Mouse (Mus musculus) layer of hippocampus, postnatal 10 days (tissue): ENCODE measurements around the gene Ubr7. TPM values are rescaled to one million over a fixed set of nuclear protein-coding genes. Genes with fewer than 3 reads are reported as not detected.
A peak's percentile ranks its signal among the peaks of the same experiment; 100 is the strongest.

Experiments used
- DNase-seq, 2 experiments: peaks; one replicate each; pipeline ENCODE4 v3.0.0; 2021; ENCODE audit warnings: low spot score in 2 of 2
- long read RNA-seq: library from polyadenylated mRNA; stranded (forward); transcript quantifications from one replicate; pipeline ENCODE4 v2.0.0, GENCODE M21; 2023
- total RNA-seq, 2 experiments: library from RNA; stranded (reverse); gene quantifications; 2 replicates each; pipeline ENCODE4 v1.2.3; 2021

Ubr7 gene
- total RNA-seq: 10 to 100 TPM; 32.4 to 33.1 TPM
- long read RNA-seq, transcript Ubr7-201 (11 exons, 3,261 nt): major isoform, 19 of 70 reads
- long read RNA-seq, partial matches to known transcripts: 49 of 70 reads
- long read RNA-seq, other reads (novel, unspliced or antisense): 2 of 70 reads

DNA sequence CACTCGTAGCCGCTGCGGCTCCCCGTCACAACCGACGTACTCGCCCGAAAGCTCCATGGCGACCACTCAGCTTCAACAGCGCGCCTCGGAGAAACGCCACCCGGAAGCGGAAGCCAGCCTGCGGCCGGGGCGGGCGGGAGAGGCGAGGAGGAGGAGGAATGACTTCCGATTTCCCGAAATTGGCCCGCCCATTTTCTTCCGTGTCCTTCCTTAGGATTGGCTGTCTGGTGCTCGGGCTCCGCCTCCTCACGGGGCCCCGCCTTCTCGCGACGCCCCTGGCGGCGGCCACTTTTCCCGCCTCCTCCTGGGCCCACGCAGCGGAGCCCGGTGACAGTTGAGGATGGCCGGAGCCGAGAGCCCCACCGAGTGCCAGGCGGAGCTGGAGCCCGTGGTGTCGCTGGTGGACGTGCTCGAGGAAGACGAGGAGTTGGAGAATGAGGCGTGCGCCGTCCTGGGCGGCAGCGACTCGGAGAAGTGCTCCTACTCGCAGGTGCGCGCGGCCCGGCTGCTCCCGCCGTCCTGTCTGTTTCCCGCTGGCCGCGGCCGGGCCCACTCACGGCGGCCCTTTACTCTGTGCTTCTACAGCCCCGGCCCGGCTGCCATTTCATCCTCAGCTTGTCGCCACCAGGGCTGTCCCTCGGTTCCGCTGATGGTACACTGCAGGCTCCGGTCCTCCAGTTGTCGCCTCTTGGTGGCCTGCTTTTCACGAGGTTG lies at the start of gene Ubr7, which contains the start of the genes Gm28051 and Gon7:
Ubr7 (plus strand) TSS at position 279 of the 714 bp plus-strand sequence.
Gm28051 (minus strand) TSS at position 77 of the 714 bp plus-strand sequence.
Gon7 (minus strand) TSS at position 115 of the 714 bp plus-strand sequence.
- peak; percentile 94 to 97 for DNase-seq

DNA sequence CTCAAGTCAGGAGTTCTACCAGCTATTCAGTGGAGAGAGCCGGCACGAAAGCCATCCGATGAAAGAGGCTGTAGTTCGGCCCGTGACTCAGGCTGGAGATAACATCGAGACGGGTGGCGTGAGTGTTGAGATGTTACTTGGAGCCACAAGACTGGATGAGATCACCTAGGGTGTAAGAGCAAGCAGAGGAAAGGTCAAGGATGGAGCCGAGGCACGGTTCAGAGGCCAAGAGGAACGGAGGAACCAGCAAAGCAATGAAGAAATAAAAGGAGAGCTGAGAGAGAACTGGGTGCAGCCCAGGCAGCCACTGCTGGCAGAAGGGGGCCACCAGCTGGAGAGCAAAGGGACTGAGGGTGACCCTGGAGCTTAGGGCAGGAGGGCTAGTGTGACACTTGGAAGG lies 49.5 kb upstream of the Ubr7 start:
- no peak for DNase-seq

DNA sequence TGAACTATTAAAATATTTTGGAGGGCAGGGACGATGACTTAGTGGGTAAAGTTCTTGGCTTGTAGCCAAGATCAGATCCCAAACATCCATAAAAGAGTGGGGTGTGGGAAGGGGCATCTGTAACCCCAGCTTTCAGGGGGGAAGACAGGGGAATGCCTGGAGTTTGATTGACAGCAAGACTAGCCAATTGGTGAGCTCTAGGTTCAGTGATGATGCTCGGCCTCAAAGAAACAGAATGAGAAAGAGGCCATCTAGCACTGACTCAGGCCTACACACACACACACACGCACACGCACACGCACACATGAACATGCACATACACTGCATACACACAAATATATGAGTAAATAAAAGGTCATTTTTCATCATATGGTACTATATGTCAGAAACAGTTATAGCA lies 47.9 kb upstream of the Ubr7 start:
- DNase-seq: no peak

DNA sequence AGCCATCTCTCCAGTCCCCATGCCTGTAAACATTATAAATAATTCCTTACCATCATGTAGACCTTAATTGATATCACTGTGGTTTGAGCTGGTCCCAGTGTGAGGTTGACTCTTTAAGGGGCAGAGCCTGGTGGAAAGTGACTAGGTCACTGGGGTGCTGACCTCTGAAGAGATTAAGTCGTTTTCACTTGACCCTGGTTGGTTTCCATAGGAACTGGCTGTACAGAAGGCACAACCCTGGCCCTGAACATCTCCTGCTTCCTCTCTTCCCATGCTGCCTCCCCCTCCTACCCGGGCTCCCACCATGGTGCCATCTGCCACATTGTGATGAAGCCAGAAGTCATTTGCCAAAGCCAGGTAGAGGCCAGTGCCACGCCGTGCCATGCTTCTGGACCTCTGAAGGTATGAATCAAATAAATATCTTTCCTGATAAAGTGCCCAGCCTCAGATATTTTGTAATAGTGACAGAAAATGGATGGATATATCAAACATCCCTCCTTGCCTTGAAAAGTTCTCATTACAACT lies 46.9 kb upstream of the Ubr7 start:
- no peak for DNase-seq

DNA sequence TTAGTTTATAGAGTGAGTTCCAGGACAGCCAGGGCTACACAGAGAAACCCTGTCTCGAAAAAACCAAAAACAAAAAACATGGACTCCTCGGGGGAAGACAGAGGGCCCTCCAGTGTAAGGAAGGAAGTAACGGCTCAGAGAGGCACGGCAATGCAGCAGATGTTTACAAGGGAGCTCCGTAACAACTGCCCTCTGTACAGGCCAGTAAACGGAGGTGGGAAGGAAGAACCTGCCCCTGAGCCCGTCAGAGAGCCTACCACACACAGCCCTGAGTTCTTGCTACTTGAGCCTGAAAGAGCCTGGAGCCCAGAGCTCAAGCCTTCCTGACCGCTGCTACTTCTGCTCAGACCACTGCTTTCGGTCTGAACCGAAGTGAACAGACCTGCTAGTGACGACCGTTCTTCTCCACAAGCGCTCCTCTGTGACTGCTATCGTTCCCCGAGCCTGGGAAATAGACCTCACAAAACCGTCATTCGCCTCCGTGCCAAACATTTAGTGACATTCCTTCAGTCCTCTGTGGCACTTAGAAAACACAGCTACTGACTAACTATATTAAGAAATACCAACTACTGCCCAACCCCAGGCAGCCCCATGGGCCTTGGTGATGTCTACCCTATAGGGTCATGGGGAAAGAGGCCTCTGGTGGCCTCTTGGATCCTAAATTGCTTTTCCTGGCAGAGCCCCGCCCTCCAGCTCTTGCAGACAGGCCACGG lies 44.5 kb upstream of the Ubr7 start:
- no peak for DNase-seq

DNA sequence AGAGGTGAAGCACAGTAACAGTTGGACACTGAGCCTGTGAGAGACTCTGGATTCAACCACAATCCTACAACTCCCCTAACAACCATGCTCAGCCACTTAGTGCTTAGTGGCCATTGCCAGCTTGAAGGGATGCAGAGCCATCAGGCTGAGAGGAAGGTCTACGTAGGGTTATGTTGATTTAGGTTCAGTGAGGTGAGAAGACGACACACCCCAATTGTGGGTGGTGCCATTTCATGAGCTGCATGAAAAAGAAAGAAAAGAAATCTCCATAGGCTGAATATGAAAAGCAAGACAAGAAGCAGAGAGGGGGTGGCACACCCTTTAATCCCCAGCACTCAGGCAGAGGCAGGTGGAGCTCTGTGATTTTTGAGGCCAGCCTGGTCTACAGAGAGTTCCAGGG lies 43.7 kb upstream of the Ubr7 start:
- no peak for DNase-seq

DNA sequence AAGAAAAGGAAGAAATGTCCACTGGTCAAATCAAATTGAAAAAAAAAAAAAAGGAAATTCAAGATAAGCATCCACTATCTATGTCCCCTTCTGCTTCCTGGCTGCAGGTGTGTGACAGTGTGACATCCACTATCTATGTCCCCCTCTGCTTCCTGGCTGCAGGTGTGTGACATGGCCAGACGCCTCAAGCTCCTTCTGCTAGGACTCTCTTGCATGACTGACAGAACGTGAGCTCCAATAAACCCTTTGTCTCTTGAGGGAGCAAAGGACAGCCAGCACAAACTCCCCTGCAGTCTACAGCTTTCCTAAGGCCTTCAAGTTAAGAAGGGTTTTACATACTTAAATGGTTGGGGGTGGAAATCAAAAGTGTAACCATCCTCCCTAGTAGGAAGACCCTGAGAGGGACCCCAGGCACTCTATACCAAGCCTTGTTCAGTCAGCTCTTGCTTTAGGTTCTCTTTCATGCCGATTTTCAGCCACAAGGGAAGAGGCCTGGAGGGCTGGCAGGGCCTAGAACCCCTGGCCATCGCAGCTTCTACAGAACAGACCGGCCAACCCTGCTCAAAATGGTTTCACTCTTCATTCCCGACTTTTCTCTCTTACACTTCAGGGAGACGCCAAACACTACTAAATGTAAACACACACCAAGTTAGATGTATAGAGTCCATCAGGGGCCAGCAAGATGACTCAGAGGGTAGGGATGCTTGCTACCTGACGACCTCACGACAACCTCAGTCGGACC lies 42.9 kb upstream of the Ubr7 start:
- no peak for DNase-seq

DNA sequence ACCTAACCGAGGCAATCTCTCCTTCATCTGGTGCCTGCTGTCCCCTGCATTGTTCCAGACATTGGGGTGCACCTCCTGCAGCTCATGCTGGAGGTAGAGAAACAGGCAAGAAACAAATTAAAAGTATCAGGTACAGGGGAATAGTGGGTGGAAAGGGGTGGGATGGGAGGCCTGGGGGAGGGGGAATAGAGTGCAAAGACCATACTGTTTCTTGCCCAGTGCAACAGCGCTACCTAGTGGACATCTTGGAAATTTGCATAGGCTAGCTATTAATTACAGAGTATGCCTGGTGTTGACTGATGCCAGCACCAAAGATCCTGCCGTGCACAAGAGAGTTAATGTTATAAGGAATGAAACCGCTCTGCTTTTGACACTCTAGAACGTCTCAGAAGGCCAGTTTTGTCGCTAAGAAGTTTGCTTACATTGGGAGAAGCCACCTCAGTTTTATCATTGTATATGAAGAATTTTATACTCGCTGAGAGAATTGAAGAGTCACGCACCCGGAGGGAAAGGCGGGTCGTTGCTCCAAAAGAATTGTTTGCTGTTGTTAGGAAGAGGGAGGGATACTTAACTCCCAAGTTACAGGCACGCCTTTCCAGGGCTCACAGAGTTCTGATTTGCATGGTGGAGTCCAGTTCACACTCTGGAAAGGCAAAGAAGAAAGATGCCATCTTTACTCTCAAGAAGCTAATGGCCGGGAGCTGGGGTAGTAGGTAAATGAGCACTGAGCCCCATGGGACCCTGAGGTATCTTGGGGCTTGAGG lies 38.0 kb upstream of the Ubr7 start:
- DNase-seq: peak; percentile 66 to 69

DNA sequence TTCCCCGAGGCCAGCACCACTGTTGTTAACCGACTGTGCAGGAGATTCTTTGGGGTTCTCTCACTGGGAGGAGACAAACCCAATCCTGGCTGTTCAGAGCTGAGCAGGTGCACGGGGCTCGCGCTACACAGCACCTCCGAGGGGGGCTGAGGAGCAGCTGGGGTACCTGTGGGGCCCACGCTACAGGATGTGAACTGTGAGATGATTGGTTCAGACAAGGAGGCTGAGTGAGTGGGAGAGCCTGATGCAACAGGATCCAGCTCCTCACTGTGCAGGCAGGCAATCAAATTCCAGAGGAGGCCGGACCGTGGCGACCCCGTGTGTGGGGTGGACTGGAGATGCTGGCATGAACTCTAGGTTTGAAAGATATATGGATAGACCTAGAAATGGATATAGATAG lies 35.3 kb upstream of the Ubr7 start:
- no peak for DNase-seq

DNA sequence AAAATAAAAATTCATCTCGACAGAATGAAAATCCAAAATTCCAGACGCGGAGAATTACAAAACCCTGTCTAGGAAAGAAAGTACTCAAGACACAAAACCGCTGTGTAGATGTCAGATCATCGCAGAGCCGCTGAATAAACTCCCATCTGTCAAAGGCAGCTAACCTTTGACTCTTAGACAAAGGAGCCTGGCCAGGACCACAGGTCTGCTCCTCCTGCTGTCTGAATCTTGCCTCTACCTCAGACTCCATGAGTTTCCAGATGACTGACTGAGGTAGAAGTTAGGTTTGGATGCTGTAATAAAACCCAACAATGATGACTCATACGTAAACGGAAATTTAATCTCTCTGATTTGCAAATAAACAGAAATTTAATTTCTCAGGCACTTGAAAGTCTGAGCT lies 34.8 kb upstream of the Ubr7 start:
- no peak for DNase-seq

DNA sequence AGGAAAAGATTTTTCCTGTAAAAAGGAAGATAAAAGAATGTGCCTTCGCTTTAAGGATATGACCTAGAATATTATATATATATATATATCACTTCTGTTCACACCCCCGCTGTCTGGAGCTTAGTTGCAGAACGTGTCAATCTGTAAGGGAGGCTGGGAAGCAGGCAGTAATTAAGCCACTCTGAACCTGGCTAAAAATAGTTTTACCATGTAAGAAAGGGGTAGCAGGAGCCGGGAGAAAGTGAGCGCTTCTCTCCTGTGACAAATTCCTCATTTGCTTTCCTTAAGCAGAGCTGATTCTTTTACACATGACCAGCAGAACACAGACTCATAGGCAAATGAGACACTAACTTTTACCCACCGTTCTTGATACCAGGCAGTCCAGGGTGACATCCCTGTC lies 33.9 kb upstream of the Ubr7 start:
- DNase-seq: no peak

DNA sequence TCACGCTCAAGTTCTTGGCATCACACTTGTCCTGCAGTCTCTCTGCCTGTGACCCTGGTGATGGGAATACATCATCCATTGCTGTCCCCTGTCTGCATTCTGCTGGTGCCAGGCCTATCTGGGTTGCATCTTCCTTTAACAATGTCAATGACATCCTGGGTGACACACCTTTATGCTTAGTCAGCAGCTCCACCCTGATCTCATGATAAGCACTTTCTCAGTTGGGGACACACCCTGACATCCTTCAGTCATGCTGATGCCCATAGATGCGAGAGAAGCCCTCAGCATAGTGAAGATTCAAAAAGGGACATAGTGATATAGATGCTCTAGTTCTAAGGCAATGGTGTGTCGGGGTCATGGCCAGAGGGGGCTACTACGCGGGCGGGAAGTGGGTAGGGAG lies 32.6 kb upstream of the Ubr7 start:
- no peak for DNase-seq

DNA sequence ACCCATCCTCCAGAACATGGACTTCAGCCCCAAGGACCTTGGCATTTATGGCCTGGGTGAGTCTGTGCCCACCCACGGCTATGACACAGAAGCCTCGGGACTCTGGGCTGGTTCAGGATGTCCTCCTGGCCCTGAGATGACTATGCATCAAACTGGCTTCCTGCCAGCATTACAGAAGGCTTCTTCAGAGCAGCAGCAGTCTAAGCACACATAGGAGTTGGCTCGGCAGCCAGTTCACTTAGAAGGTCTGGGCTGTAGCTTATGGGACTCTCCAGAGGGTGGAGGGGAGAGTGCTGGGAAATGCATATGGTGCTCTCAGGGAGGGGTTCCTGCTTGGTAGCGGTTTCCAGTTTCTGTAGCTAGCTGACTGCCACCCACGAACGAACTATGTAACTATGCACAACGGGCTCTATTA lies 32.0 kb upstream of the Ubr7 start:
- no peak for DNase-seq

DNA sequence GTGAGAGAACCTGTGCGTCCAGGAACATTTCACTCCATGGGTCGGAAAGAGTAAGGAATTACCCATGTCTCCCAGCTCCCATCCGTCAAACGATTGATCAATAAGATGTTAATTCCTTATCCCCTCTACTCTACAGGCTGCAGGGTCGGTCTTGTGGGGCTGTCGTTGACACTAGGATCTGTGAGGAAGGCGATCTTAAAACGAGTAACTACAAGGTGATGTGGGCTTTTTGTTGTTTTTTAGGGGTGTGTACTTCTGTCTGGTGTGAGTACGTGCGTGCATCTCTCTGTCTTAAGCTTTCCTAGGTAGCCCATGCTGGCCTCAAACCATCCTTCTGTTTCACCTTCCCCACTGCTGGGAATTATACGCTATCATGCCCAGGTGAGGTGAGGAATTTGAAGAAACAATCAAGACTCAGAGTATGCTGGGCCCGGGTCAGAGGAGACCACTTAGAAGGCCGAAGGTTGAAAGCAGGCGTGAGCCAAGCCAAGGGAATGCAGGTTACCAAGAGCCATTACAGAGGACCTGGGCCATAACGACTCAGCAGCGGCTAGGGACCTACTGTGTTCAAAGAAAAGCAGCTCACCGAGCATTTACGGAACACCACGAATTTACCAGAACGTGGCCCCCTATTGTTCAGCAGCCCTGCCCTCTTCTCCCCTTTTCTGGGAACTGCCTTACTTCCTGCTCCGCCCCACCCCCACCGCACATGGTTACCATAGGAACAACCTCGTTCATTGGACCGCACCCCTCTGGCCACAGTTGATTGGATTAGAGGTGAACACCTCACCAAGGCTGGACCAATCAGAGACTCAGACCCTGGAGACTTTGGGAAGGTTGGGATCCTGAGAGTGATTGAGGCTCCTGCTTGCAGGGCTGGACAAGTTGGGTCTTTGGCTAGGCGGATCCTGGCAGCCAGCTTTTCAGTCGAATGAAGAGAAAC lies 27.6 kb upstream of the Ubr7 start:
- peak; percentile 69 to 83 for DNase-seq

DNA sequence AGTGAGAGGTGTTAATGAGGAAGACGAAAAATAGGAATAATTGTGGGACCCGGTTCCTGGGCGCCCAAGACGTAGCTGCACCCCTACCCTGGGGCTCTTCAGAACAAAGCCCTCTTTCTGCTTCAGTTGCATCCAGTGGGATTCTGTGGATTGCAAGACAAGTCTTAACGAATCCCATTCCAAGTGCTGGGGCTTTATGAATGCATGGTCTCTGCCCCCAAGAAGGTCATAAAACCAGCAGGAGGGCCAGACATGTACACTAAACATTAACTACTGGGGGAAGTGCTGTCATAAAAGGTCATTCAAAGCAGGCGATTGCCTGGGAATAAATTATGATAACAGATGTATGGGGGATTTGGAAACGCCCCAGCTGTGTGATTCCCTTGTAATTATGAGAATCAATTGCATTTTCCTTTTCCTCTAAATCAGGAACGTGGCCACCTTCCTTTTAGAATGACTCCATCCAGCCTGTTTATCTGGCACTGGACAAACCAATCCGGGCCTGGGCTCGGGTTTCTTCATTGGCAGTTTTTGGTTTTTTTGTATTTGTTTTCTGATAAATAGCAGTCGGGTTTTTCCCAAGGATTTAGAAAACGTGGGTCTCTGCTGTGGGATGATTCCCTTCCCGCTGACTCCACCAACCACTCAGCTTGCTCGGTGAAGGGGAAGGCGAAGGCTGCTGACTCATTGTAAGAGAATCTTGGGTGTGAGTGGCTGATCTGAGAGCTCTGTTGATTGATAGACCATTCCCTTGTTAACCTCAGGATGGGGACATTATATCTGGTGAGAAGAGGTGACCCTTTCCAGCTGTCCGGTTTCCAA lies 26.8 kb upstream of the Ubr7 start:
- DNase-seq: peak; percentile 34 to 46

DNA sequence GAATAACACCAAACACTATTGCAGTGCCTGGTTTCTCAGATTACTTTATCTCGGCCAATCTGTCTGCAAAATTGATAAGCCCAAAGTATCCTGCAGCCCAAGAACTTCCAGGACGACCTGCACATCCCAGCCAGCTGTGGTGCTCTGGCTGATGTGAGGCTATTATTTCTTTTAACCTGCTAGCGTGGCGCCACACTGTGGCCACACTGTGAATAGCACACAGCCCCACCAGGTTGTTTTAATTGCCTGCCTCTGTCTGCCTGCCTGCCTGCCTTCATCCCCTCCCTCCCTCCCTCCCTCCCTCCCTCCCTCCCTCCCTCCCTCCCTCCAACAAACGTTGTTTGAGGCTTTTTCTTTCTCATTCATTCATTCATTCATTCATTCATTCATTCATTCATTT lies 24.4 kb upstream of the Ubr7 start:
- DNase-seq: peak; percentile 47 to 57

DNA sequence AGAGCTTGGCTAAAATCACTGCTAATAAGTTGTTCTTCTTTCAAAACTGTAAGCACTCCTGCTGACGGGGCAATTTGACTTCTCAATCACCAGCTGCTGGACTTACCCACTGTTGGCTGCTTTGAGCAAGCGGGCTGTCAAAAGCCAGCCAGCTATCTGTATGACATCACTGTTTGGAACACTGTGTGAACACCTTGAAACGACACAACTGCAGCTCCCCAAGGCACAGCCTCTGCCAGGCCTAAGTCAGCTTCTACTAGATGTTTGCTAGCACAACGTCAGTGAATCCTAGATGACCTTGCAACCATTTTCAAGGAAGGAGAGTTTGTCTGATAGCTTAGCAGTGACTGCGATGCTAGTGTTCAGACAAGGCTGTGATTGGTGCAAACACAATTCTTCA lies 18.7 kb upstream of the Ubr7 start:
- DNase-seq: no peak

DNA sequence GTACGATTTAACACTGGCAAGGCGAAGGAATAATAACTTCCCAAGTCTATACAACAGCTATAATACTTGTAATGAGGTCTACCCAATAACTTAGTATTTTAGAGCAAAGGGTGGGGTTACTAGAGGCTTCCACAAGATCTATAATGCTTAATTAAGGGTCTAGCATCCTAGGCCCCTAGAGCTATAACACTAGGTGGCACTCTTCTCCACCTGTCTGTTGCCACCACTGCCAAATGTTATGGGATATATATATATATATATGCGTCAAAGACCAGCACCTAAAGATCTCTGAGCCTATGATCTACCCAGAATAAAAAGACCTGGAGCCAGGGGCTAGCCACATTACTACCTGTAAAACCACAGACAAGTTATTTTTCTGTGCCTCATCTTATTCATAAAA lies 17.5 kb upstream of the Ubr7 start:
- no peak for DNase-seq

DNA sequence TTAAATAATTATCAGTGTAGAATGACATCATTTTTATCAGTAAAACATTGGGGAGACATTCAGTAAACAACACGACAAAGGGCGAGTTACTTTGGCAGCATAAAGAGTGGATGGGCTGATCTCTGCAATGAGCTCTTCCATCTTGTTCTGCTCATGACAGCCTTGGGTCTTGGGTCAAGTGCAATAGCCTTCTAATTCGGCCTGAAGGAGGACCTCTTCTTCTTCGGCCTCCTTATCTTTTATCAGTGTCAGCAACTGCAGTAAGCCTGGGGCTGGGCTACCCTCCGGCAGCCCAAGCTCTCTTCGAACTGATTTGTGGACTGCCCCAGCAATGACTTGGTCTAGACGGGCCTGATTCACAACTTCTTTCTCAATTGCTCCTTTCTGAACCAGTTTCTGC lies 15.7 kb upstream of the Ubr7 start:
- DNase-seq: no peak
